Mouse (Mus musculus) heart, postnatal 36 days (tissue): ENCODE measurements around the gene Gm10300. TPM values are rescaled to one million over a fixed set of nuclear protein-coding genes. Genes with fewer than 3 reads are reported as not detected.

Experiments
- DNase-seq, 2 experiments: peaks; one replicate each; pipeline ENCODE4 v3.0.0; 2021 to 2022
- intact Hi-C: fragments of 180-260 bp; cut with DNase I; formaldehyde crosslinking; loops from one replicate; pipeline ENCODE4 v1.15.1; 2025
- total RNA-seq, 2 experiments: library from RNA; stranded (reverse); gene quantifications; 2 replicates each; pipeline ENCODE4 v1.2.3; 2021

Gm10300 gene
- total RNA-seq, 2 experiments from 2014 or later, result 0.11 TPM; not detected in 1

GRCm38 (mm10) chr4:132049549-132050200 is 24.8 kb upstream of the Gm10300 start:
- DNase-seq, result peak in 1 of 2 experiments; percentile 31
- intact Hi-C loops, result loop anchor here (1.0 to 2.0 kb wide), 2 partner anchors 15 to 25 kb away; partner anchors contain the start of gene Gm10300

GRCm38 (mm10) chr4:132051321-132052275 is 22.9 kb upstream of the Gm10300 start:
- no peak for DNase-seq
- intact Hi-C loops, result loop anchor here (2.0 kb wide), 1 partner anchor 13 kb away; no protein-coding TSS in a partner anchor

GRCm38 (mm10) chr4:132057311-132057710 is 17.2 kb upstream of the Gm10300 start:
- DNase-seq, result no peak
- intact Hi-C loops, result no loop called here

- no peak for DNase-seq
- intact Hi-C loops, result no loop called here
These were observed 15.0 kb upstream of the Gm10300 start for GRCm38 (mm10) chr4:132059541-132059940.

GRCm38 (mm10) chr4:132060040-132060832 is 14.3 kb upstream of the Gm10300 start:
- intact Hi-C loops, result no loop called here
- no peak for DNase-seq

- DNase-seq, result no peak
- intact Hi-C loops, result no loop called here
These were observed 12.2 kb upstream of the Gm10300 start for GRCm38 (mm10) chr4:132062289-132062688.

GRCm38 (mm10) chr4:132062934-132063884 is 11.3 kb upstream of the Gm10300 start:
- intact Hi-C loops, result no loop called here
- DNase-seq, result no peak

- no peak for DNase-seq
- intact Hi-C loops, result loop anchor here (2.0 kb wide), 1 partner anchor 14 kb away; no protein-coding TSS in a partner anchor
These were observed 9.9 kb upstream of the Gm10300 start for GRCm38 (mm10) chr4:132064550-132064949.

GRCm38 (mm10) chr4:132065578-132065977 is 8.9 kb upstream of the Gm10300 start:
- no peak for DNase-seq
- intact Hi-C loops, result loop anchor here (2.0 kb wide), 1 partner anchor 15 kb away; no protein-coding TSS in a partner anchor

- intact Hi-C loops, result no loop called here
- DNase-seq, result peak; percentile 80 to 85
These were observed 8.3 kb upstream of the Gm10300 start for GRCm38 (mm10) chr4:132066101-132066773.

- intact Hi-C loops, result no loop called here
- DNase-seq, result no peak
These were observed 7.2 kb upstream of the Gm10300 start for GRCm38 (mm10) chr4:132067112-132067937.

GRCm38 (mm10) chr4:132067938-132068235 is 6.6 kb upstream of the Gm10300 start:
- intact Hi-C loops, result no loop called here
- no peak for DNase-seq

GRCm38 (mm10) chr4:132071674-132072073 is 2.8 kb upstream of the Gm10300 start:
- intact Hi-C loops, result no loop called here
- no peak for DNase-seq

- intact Hi-C loops, result no loop called here
These were observed 2.3 kb upstream of the Gm10300 start for GRCm38 (mm10) chr4:132072156-132072555.

GRCm38 (mm10) chr4:132072946-132073345 is 1.6 kb upstream of the Gm10300 start:
- DNase-seq, result peak; percentile 46 to 58
- intact Hi-C loops, result no loop called here

More at GRCm38 (mm10) chr4:132072156-132072555, 2.3 kb upstream of the Gm10300 start:
- no peak for DNase-seq

GRCm38 (mm10) chr4:132074933-132075769 is 654 bp downstream of the Gm10300 start, which contains the start of gene Epb41:
Gene Epb41 (minus strand): TSS chr4:132075321.
- DNase-seq, result peak; percentile 99 to 100
- intact Hi-C loops, result loop anchor here (1.0 kb wide), 1 partner anchor 26 kb away; no protein-coding TSS in a partner anchor

GRCm38 (mm10) chr4:132075796-132076195 is 1.3 kb downstream of the Gm10300 start:
- peak in 1 of 2 experiments; percentile 27 for DNase-seq
- intact Hi-C loops, result no loop called here
